Mouse (Mus musculus) stomach, postnatal 0 days (tissue): ENCODE measurements around the gene Ctc1.

Source experiments
- CTCF ChIP-seq: IDR thresholded peaks from 2 replicates; pipeline ENCODE4 v1.5.1; 2016; ENCODE audit warnings: antibody characterized with exemption, low read depth, mild to moderate bottlenecking, moderate library complexity
- EP300 ChIP-seq: optimal IDR thresholded peaks from 2 replicates; pipeline ENCODE3; 2016; ENCODE audit warnings: antibody characterized with exemption

DNA sequence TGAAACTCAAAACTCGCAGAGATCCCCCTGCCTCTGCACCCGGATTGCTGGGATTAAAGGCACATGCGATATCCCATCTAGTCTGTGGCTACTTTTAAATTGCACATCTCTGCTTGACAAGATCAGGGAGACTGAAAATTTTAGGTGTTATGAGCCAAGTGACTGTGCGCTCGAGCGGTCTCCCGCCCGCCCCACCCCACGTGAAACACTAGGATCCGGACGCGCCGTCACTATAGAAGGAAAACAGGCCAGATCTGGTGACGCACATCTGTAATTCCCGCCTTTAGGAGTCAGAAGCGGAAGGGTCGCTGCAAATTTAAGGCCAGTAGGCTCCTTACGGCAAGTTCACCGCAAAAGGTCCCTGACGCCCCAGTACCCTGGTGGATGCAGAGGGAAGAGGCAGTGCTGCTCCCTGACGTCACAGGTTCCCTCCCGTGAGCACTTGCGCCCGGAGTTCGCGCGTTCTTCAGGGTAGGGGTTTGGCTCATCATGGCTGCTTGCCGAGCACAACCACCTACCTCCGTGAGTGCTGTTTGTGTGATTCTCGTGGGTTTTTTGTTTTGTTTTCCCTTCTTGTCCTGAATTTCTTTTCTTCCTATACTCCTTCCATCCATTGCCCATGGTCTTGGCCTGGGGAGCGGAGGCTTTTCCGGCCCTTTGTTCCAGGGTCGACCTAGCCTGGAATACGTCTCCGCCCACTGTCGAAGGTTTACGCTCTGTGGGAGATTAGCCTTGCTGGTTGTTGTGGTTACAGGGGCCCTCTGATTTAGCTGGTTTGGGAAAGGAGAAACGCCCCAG is at the start of gene Ctc1:
- TF ChIP-seq CTCF (peak; percentile 77), EP300 (no peak)
